Mouse (Mus musculus) embryonic facial prominence, embryonic 13.5 days (tissue): ENCODE measurements around the gene Me3. TPM values are rescaled to one million over a fixed set of nuclear protein-coding genes. Genes with fewer than 3 reads are reported as not detected.

ENCODE experiments used
- ATAC-seq: fragments of 200-750 bp; cut with Nextera tagmentation; 2 replicates; pipeline ENCODE4 v1.8.0; 2017; ENCODE audit warnings: low read depth; ENCODE audit not compliant: insufficient number of reproducible peaks, insufficient read depth, low FRiP score, low TSS enrichment
- H3K27ac ChIP-seq: fragments of 300-500 bp; sonication (generic); 2 replicates; pipeline ENCODE4 v1.5.1; 2015; ENCODE audit warnings: moderate library complexity, mild to moderate bottlenecking, inconsistent platforms
- H3K27me3 ChIP-seq: fragments of 300-500 bp; sonication (generic); 2 replicates; pipeline ENCODE4 v1.6.1; 2015; ENCODE audit warnings: mild to moderate bottlenecking, inconsistent platforms
- H3K36me3 ChIP-seq: fragments of 300-500 bp; sonication (generic); 2 replicates; pipeline ENCODE4 v1.6.1; 2015; ENCODE audit warnings: mild to moderate bottlenecking, inconsistent platforms
- H3K4me1 ChIP-seq: fragments of 300-500 bp; sonication (generic); 2 replicates; pipeline ENCODE4 v1.6.1; 2015; ENCODE audit warnings: inconsistent platforms
- H3K4me2 ChIP-seq: fragments of 300-500 bp; sonication (generic); 2 replicates; pipeline ENCODE4 v1.6.1; 2015; ENCODE audit warnings: moderate library complexity, mild to moderate bottlenecking, inconsistent platforms
- H3K4me3 ChIP-seq: fragments of 300-500 bp; sonication (generic); 2 replicates; pipeline ENCODE4 v1.5.1; 2015; ENCODE audit warnings: mild to moderate bottlenecking, inconsistent platforms
- H3K9ac ChIP-seq: fragments of 300-500 bp; sonication (generic); 2 replicates; pipeline ENCODE4 v1.6.1; 2015; ENCODE audit warnings: mild to moderate bottlenecking, inconsistent platforms
- H3K9me3 ChIP-seq: fragments of 300-500 bp; sonication (generic); 2 replicates; pipeline ENCODE4 v1.6.1; 2016; ENCODE audit warnings: inconsistent platforms
- WGBS: fragments of 180-500 bp; shearing (Covaris S2); methylation state at CpG from one replicate; pipeline ENCODE4 v1.1.7; 2015; ENCODE audit warnings: mixed read lengths; 5-methylcytosine and 5-hydroxymethylcytosine counted together
- polyA plus RNA-seq: library from polyadenylated mRNA; unstranded; fragments of >200 nt; fragmentation: Nextera tagmentation; extraction: Ambion mirVana; gene quantifications from 2 replicates; pipeline ENCODE4 v1.2.1, GENCODE M21; 2015

Me3 gene
- 2.1 and 3.7 TPM in 2 replicates for polyA plus RNA-seq

- no peaks in the 10 kb centered on the region for H3K9me3 ChIP-seq
- ATAC-seq, result peak; percentile 43
- peak within 1 kb of the TSS; percentile 67 for H3K4me3 ChIP-seq
- no peak within 1 kb of the TSS for H3K27ac ChIP-seq
- H3K27me3 ChIP-seq, result peaks cover 13% of the 10 kb centered on the region
- WGBS, result 5% methylated on average over 49 of the region's 49 CpGs
- peaks cover 26% of the 10 kb centered on the region for H3K4me1 ChIP-seq
- peak within 1 kb of the TSS; percentile 100 for H3K4me2 ChIP-seq
- no peaks in the 10 kb centered on the region for H3K36me3 ChIP-seq
- peak within 1 kb of the TSS; percentile 81 for H3K9ac ChIP-seq
These were observed at the start of gene Me3 for GRCm38 (mm10) chr7:89632342-89633251. Gene Me3 (plus strand): TSS chr7:89632392.

- no peaks in the 10 kb centered on the region for H3K9me3 ChIP-seq
- H3K4me3 ChIP-seq, result no peak overlapping the region
- H3K4me1 ChIP-seq, result no peaks in the 10 kb centered on the region
- H3K27ac ChIP-seq, result no peak overlapping the region
- no peaks in the 10 kb centered on the region for H3K36me3 ChIP-seq
- no peaks in the 10 kb centered on the region for H3K27me3 ChIP-seq
- 73% methylated on average over 5 of the region's 5 CpGs for WGBS
- no peak for ATAC-seq
- no peak overlapping the region for H3K4me2 ChIP-seq
- no peak overlapping the region for H3K9ac ChIP-seq
These were observed 42.2 kb upstream of the Me3 start for GRCm38 (mm10) chr7:89590039-89590438.

- WGBS, result 83% methylated on average over 3 of the region's 3 CpGs
- H3K27me3 ChIP-seq, result no peaks in the 10 kb centered on the region
- no peak overlapping the region for H3K4me3 ChIP-seq
- no peak for ATAC-seq
- H3K9me3 ChIP-seq, result no peaks in the 10 kb centered on the region
- H3K4me1 ChIP-seq, result no peaks in the 10 kb centered on the region
- no peak overlapping the region; the same call in 1 of the 2 replicates for H3K27ac ChIP-seq
- no peak overlapping the region for H3K4me2 ChIP-seq
- H3K36me3 ChIP-seq, result no peaks in the 10 kb centered on the region
- no peak overlapping the region for H3K9ac ChIP-seq
These were observed 41.5 kb upstream of the Me3 start for GRCm38 (mm10) chr7:89590542-89591251.

GRCm38 (mm10) chr7:89595813-89596212, 36.4 kb upstream of the Me3 start:
- 86% methylated on average over 2 of the region's 2 CpGs for WGBS
- no peak overlapping the region for H3K4me3 ChIP-seq
- no peak overlapping the region for H3K4me2 ChIP-seq
- no peaks in the 10 kb centered on the region for H3K36me3 ChIP-seq
- H3K27me3 ChIP-seq, result no peaks in the 10 kb centered on the region
- H3K9me3 ChIP-seq, result no peaks in the 10 kb centered on the region
- no peak for ATAC-seq
- no peaks in the 10 kb centered on the region for H3K4me1 ChIP-seq
- no peak overlapping the region for H3K9ac ChIP-seq
- H3K27ac ChIP-seq, result no peak overlapping the region

GRCm38 (mm10) chr7:89605589-89606536, 26.3 kb upstream of the Me3 start:
- H3K4me2 ChIP-seq, result no peak overlapping the region
- H3K27me3 ChIP-seq, result no peaks in the 10 kb centered on the region
- no peaks in the 10 kb centered on the region for H3K36me3 ChIP-seq
- H3K9ac ChIP-seq, result no peak overlapping the region
- no peaks in the 10 kb centered on the region for H3K9me3 ChIP-seq
- no peak for ATAC-seq
- peaks cover 4% of the 10 kb centered on the region; the same call in 1 of the 2 replicates for H3K4me1 ChIP-seq
- 66% methylated on average over 8 of the region's 8 CpGs for WGBS
- H3K4me3 ChIP-seq, result no peak overlapping the region
- no peak overlapping the region for H3K27ac ChIP-seq

- Histone ChIP-seq H3K4me3 (no peak overlapping the region), H3K9ac (no peak overlapping the region)
These were observed 24.9 kb upstream of the Me3 start for GRCm38 (mm10) chr7:89607329-89607728.

GRCm38 (mm10) chr7:89611236-89611635, 21.0 kb upstream of the Me3 start:
- ATAC-seq, result no peak
- Histone ChIP-seq H3K4me3 (no peak overlapping the region), H3K9me3 (no peaks in the 10 kb centered on the region), H3K9ac (no peak overlapping the region), H3K27ac (no peak overlapping the region), H3K4me2 (no peak overlapping the region), H3K36me3 (no peaks in the 10 kb centered on the region), H3K27me3 (no peaks in the 10 kb centered on the region), H3K4me1 (no peaks in the 10 kb centered on the region)
- WGBS, result 77% methylated on average over 7 of the region's 7 CpGs

More at GRCm38 (mm10) chr7:89607329-89607728, 24.9 kb upstream of the Me3 start:
- no peaks in the 10 kb centered on the region for H3K36me3 ChIP-seq
- H3K4me2 ChIP-seq, result no peak overlapping the region
- ATAC-seq, result no peak
- no peak overlapping the region for H3K27ac ChIP-seq
- H3K4me1 ChIP-seq, result no peaks in the 10 kb centered on the region
- 94% methylated on average over 6 of the region's 6 CpGs for WGBS
- H3K27me3 ChIP-seq, result no peaks in the 10 kb centered on the region
- no peaks in the 10 kb centered on the region for H3K9me3 ChIP-seq

GRCm38 (mm10) chr7:89616235-89616634, 16.0 kb upstream of the Me3 start:
- ATAC-seq, result no peak
- H3K4me1 ChIP-seq, result no peaks in the 10 kb centered on the region
- no peak overlapping the region for H3K9ac ChIP-seq
- no peaks in the 10 kb centered on the region for H3K27me3 ChIP-seq
- no peaks in the 10 kb centered on the region for H3K36me3 ChIP-seq
- H3K27ac ChIP-seq, result no peak overlapping the region
- 82% methylated on average over 6 of the region's 6 CpGs for WGBS
- no peaks in the 10 kb centered on the region for H3K9me3 ChIP-seq
- H3K4me3 ChIP-seq, result no peak overlapping the region
- H3K4me2 ChIP-seq, result no peak overlapping the region

GRCm38 (mm10) chr7:89623331-89623730, 8.9 kb upstream of the Me3 start:
- WGBS, result 63% methylated on average over 4 of the region's 4 CpGs
- H3K4me2 ChIP-seq, result no peak overlapping the region
- H3K27ac ChIP-seq, result no peak overlapping the region
- H3K9ac ChIP-seq, result no peak overlapping the region
- no peak overlapping the region for H3K4me3 ChIP-seq
- H3K27me3 ChIP-seq, result no peaks in the 10 kb centered on the region
- 0 out of 2 replicates have a peak, but pooled peaks cover 3% of the 10 kb centered on the region for H3K4me1 ChIP-seq
- H3K36me3 ChIP-seq, result no peaks in the 10 kb centered on the region
- no peaks in the 10 kb centered on the region for H3K9me3 ChIP-seq
- ATAC-seq, result no peak

- Histone ChIP-seq H3K27me3 (peaks cover 10% of the 10 kb centered on the region), H3K27ac (no peak overlapping the region), H3K9me3 (no peaks in the 10 kb centered on the region), H3K4me3 (no peak overlapping the region), H3K4me2 (no peak overlapping the region), H3K9ac (no peak overlapping the region), H3K36me3 (no peaks in the 10 kb centered on the region), H3K4me1 (peaks cover 17% of the 10 kb centered on the region)
- no peak for ATAC-seq
These were observed 4.8 kb upstream of the Me3 start for GRCm38 (mm10) chr7:89627393-89627792.

GRCm38 (mm10) chr7:89628006-89628405, 4.2 kb upstream of the Me3 start:
- H3K9me3 ChIP-seq, result no peaks in the 10 kb centered on the region
- no peak overlapping the region for H3K4me2 ChIP-seq
- H3K27me3 ChIP-seq, result peaks cover 13% of the 10 kb centered on the region
- no peak for ATAC-seq
- no peaks in the 10 kb centered on the region for H3K36me3 ChIP-seq
- H3K9ac ChIP-seq, result no peak overlapping the region
- H3K27ac ChIP-seq, result no peak overlapping the region
- no peak overlapping the region for H3K4me3 ChIP-seq
- 6% methylated on average over 2 of the region's 2 CpGs for WGBS
- peaks cover 23% of the 10 kb centered on the region for H3K4me1 ChIP-seq
